Comparison of ENCODE assay signal across 24 mouse cellular contexts in the genomic region with DNA sequence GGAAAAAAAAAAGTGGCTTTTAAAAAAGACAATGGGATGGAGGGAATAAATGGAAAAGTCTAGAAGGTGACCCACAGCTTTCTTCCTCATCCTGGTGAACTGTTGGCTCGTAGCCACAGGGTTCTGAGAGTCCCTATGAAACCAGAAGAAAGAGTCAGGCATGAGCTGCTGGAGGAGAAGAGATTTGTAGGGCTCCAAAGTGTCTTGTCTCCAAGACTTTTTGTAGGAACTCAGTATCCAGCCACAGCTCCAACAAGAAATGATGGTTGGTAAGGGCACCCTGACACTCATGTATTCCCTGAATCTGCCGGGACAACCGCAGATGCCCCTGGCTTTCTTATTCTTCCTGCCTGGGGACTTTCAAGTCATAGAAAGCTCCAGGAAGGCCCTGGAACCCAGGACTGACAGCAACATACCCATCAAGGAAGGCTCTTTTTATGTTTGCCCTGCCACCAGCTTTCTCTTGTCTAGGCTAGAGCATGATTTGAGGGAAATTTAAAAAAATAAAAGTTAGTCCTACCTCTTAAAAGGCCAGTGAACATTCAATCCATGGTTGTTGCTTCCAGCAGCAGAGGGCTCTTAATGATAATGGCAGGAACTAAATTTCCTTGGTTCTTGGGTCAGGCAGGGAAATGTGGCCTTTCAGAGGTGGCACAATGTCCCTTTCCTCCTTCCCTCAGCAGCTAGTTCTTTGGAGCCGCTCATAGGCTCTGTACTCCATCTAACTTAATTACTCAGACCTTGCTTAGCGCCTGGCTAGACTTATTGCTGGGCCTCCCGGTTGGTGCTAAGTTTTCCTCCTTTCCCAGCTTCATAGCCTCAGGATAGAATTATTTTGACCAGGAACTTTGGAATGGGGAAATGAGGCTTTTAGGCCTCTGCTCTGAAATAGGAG. TPM values are rescaled to one million over a fixed set of nuclear protein-coding genes. Genes with fewer than 3 reads are reported as not detected.
DNase-seq lines count a peak whose midpoint lies in the region; ATAC-seq lines count a peak whose summit lies in the region.
"Had no signal": no experiment of that assay in that cellular context is flagged by ENCODE, and none has a peak within 500 bp of the region (broad histone marks: within the 10 kb centered on the region; RNA-seq: fewer than 3 reads in every experiment).

No protein-coding gene starts in this region.

- no peak overlapping the region for H3K4me2 ChIP-seq in heart, embryonic 11.5 days
- peak overlapping the region; percentile 66 for H3K4me2 ChIP-seq in limb, embryonic 12.5 days
- H3K4me2 ChIP-seq: forebrain, embryonic 15.5 days; neural tube, embryonic 13.5 days; stomach, embryonic 15.5 days had no signal

- WGBS in heart, embryonic 11.5 days (ENCODE audit: insufficient replicate concordance) = 15% methylated on average over 6 of the region's 6 CpGs
- 12% methylated on average over 6 of the region's 6 CpGs for WGBS in limb, embryonic 12.5 days

- H3K9me3 ChIP-seq in heart, embryonic 11.5 days (replicated peaks; ENCODE audit: control insufficient read depth, low read length) = no peaks in the 10 kb centered on the region
- no peaks in the 10 kb centered on the region for H3K9me3 ChIP-seq in limb, embryonic 12.5 days
- H3K9me3 ChIP-seq: forebrain, embryonic 15.5 days; heart, embryonic 10.5 days; hindbrain, embryonic 12.5 days; neural tube, embryonic 13.5 days; stomach, embryonic 15.5 days had no signal

- H3K36me3 ChIP-seq in heart, embryonic 11.5 days (ENCODE audit: control insufficient read depth, insufficient read depth, low read length) = no peaks in the 10 kb centered on the region
- H3K36me3 ChIP-seq in limb, embryonic 12.5 days = no peaks in the 10 kb centered on the region
- H3K36me3 ChIP-seq: forebrain, embryonic 15.5 days; heart, embryonic 10.5 days; hindbrain, embryonic 12.5 days; neural tube, embryonic 13.5 days; stomach, embryonic 15.5 days had no signal

- no peak overlapping the region for H3K4me3 ChIP-seq in heart, embryonic 11.5 days (ENCODE audit: low read depth, low read length)
- peak overlapping the region; percentile 87 for H3K4me3 ChIP-seq in limb, embryonic 12.5 days (replicated peaks)
- H3K4me3 ChIP-seq: forebrain, embryonic 15.5 days; heart, embryonic 10.5 days; hindbrain, embryonic 12.5 days; left cerebral cortex, adult 2 months; neural tube, embryonic 13.5 days; stomach, embryonic 15.5 days had no signal

- peak; percentile 51 for DNase-seq in heart, adult 11 months
- peak; percentile 7 for DNase-seq in retina, embryonic 14.5 days (ENCODE audit: low spot score)
- no peak for DNase-seq in retina, postnatal 1 day
- no peak for DNase-seq in cerebellum, postnatal 4 days (ENCODE audit: low spot score in 2 of 2)
- DNase-seq: adrenal gland, adult 2 months; cerebellum, adult 9-10 months; heart, postnatal 10 days; kidney, postnatal 36 days; layer of hippocampus, adult 9-11 months; liver; lung, adult 18-20 months; lung, postnatal 14 days; thymus, adult 2 months had no signal

- H3K27me3 ChIP-seq in heart, embryonic 11.5 days (ENCODE audit: control insufficient read depth, insufficient read depth, low read length) = peaks cover 96% of the 10 kb centered on the region
- H3K27me3 ChIP-seq in limb, embryonic 12.5 days = peaks cover 24% of the 10 kb centered on the region

- peaks cover 6% of the 10 kb centered on the region; the same call in 1 of the 2 replicates for H3K4me1 ChIP-seq in heart, embryonic 11.5 days (ENCODE audit: control insufficient read depth, insufficient read depth, low read length)
- H3K4me1 ChIP-seq in limb, embryonic 12.5 days (replicated peaks) = peaks cover 50% of the 10 kb centered on the region

- H3K9ac ChIP-seq in heart, embryonic 11.5 days (ENCODE audit: low read depth, low read length) = no peak overlapping the region
- peak overlapping the region; percentile 56 for H3K9ac ChIP-seq in limb, embryonic 12.5 days (replicated peaks)
- H3K9ac ChIP-seq: forebrain, embryonic 15.5 days; hindbrain, embryonic 12.5 days; neural tube, embryonic 13.5 days; stomach, embryonic 15.5 days had no signal

- no peak for ATAC-seq in heart, embryonic 11.5 days (replicated peaks; ENCODE audit: insufficient number of reproducible peaks, low FRiP score, low TSS enrichment)
- no peak for ATAC-seq in limb, embryonic 12.5 days (ENCODE audit: insufficient number of reproducible peaks, insufficient read depth, low FRiP score, low TSS enrichment, low read depth)
- ATAC-seq in monocyte, adult 5-6 weeks (replicated peaks; ENCODE audit: insufficient number of reproducible peaks, low FRiP score, low TSS enrichment, poor library complexity, severe bottlenecking) = no peak
- ATAC-seq: forebrain, embryonic 15.5 days; inflammation-experienced regulatory T-cells, adult 6 months had no signal

- H3K27ac ChIP-seq in heart, embryonic 11.5 days (ENCODE audit: low read depth, low read length) = no peak overlapping the region
- peak overlapping the region; percentile 100 for H3K27ac ChIP-seq in limb, embryonic 12.5 days
- H3K27ac ChIP-seq: forebrain, embryonic 15.5 days; heart, embryonic 10.5 days; hindbrain, embryonic 12.5 days; left cerebral cortex, adult 2 months; neural tube, embryonic 13.5 days; stomach, embryonic 15.5 days had no signal

RNA-seq across cellular contexts. Expression of a gene that starts 11.3 kb away (rescaled TPM):
- polyA plus RNA-seq in heart, embryonic 11.5 days (2014; fragmentation: Nextera tagmentation; extraction: Ambion mirVana) = 0.21 and 0.40 TPM in 2 replicates
- 26.5 and 32.6 TPM in 2 replicates for polyA plus RNA-seq in limb, embryonic 12.5 days (2016; fragmentation: Nextera tagmentation; extraction: Ambion mirVana)
- 0.39 TPM in 1 of 3 replicates, not detected in the others for total RNA-seq in monocyte, adult 5-6 weeks (2017)
- polyA plus RNA-seq: inflammation-experienced regulatory T-cells, adult 6 months; kidney, embryonic 14.5 days had no signal

Comparison
In these comparisons a context has a peak if more than half of its experiments do, and no peak if none do; other contexts are left out.
1. DNase-seq: peak in heart, adult 11 months (single experiment) and retina, embryonic 14.5 days (single experiment); none in retina, postnatal 1 day (single experiment) and cerebellum, postnatal 4 days (0 of 2).
2. RNA of a gene that starts 11.3 kb away (polyA plus RNA-seq): 26.5 to 32.6 TPM in limb, embryonic 12.5 days; 0.21 to 0.40 TPM in heart, embryonic 11.5 days; every median in the first group is over 10 times any median in the second.